Mouse (Mus musculus) A20 (cell line): ENCODE data around the gene Polr3a.

Experiments
- DNase-seq: peaks from one replicate; pipeline ENCODE4 v3.0.0-alpha.2; 2011; ENCODE audit warnings: low read depth, low spot score

The Polr3a gene

GRCm38 (mm10) chr14:24486773-24487227 is at the start of gene Polr3a, which contains the start of gene Rps24:
Gene Polr3a, minus strand, starts transcription at chr14:24487058.
Gene Rps24, plus strand, starts transcription at chr14:24487125.
- DNase-seq, result peak; percentile 94

GRCm38 (mm10) chr14:24534865-24535545 is 48.1 kb upstream of the Polr3a start:
- DNase-seq, result no peak

- no peak for DNase-seq
Measured at GRCm38 (mm10) chr14:24530228-24530627, 43.4 kb upstream of the Polr3a start.

- no peak for DNase-seq
Measured at GRCm38 (mm10) chr14:24526440-24526839, 39.6 kb upstream of the Polr3a start.

DNA sequence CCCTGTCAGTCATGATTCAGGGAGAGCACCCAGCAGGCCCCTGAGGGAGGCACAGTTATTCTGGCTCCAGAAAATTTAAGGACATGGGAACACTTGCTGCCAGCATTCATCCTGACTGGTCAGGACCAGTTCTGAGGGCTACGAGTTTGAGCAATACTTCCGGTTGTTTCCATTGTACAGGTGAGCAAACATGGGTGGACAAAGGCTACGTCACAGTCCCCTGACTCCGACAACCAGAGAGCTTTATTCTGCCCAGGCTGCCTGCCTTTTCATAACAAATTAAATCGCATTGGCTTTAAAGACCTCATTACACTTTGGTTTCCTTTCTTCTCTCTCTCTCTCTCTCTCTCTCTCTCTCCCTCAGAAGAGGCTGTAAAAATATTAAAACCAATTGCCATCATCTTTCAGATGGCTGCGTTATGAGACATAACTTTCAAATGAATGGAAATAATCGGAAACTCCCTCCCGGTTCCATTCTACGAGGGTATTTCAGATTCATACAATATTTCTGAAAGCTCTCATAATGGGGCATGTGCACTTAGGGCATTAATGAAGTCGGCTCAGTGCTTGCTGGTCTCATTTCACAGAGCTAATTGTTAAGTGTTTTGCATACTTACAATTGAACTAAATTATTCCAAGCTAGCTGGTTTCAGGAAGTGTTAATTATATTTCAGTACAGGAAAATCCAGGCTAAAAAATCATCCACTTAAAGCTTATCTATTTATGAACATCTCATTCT is 39.0 kb upstream of the Polr3a start:
- DNase-seq, result no peak

- DNase-seq, result no peak
Measured at GRCm38 (mm10) chr14:24525137-24525536, 38.3 kb upstream of the Polr3a start.

- no peak for DNase-seq
Measured at GRCm38 (mm10) chr14:24521597-24521996, 34.7 kb upstream of the Polr3a start.

- no peak for DNase-seq
Measured at GRCm38 (mm10) chr14:24512527-24513161, 25.8 kb upstream of the Polr3a start.

GRCm38 (mm10) chr14:24510679-24511078 is 23.8 kb upstream of the Polr3a start:
- DNase-seq, result no peak

DNA sequence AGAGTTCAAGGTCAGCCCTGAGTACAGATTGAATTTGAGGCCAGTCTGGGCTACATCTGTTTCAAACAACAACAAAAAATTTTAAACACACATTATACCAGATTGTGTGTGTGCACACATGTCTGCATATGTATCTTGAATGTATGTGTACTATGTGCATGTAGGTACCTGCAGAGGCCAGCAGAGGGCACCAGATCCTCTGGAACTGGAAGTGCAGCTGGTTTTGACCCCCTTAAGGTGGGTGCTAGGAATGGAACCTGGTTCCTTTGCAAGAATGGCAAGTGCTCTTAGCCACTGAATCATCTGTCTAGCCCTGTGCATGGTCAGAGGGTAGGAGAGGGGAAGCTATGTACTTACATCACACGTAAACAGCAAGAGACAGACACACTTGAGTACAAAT is 23.4 kb upstream of the Polr3a start:
- DNase-seq, result peak; percentile 41

- no peak for DNase-seq
Measured at GRCm38 (mm10) chr14:24509557-24509956, 22.7 kb upstream of the Polr3a start.

DNA sequence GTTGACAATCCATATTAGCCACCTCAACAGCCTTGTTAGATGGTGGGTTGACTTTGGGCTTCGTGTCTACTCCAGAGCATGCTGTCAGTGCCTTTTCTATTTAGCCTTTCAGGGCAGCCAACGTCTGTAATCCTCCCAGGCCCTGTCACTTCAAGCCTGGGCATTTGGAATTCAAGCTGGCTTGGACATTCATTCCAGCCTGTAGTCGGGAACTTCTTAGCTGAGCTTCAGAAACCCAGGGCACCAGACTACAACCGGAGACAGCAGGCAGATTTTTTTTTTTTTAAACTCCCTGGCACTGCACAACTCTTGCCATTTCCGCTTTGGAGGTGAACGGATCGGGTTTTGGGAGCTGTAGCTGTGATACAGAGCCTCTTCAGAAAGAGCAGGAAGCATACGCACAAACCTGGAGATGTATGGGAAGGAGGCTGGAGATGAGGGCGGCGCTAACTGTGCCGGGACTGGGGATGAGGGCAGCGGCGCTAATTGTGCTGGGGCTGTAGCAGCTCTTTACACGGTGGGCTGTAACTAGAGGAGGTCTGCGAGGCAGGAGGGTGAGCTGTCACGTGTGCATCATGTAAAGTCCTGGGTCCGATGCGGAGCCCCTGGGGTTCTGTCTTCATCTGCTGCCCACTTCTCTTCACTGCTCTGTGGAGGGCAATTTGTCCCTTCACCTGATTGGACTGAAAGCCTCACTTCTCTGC is 21.4 kb upstream of the Polr3a start:
- DNase-seq, result no peak

DNA sequence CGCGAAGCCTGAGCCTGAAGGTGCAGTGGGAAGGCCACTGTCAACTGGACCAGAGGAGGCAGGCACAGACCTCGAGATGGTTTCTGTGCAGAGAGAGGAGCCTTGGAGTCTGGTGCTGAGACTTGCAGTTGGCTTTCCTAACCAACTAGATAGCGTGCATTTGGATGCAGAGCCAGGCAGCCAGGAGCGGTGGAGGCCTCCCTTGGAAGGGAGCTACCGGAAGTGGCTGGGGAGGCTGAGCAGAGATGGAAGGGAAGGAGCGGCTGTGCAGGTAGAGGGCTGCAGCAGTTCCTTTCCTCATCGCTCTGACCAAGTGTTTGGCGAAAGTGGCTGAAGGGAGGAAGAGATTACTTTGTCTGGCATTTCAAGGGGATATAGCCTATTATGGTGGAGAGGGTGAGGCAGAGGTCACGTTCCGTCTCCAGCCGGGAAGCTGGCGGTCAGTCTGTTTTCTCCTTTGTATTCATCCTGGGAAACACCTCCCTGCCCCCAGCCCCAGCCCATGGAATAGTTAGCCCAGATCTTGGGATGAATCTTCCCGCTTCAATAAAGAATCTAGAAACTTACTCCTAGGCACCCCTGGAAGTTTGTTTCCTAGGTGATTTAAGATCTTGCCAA is 20.7 kb upstream of the Polr3a start:
- no peak for DNase-seq

GRCm38 (mm10) chr14:24501256-24501655 is 14.4 kb upstream of the Polr3a start:
- DNase-seq, result peak; percentile 10

- no peak for DNase-seq
Measured at GRCm38 (mm10) chr14:24500845-24501186, 14.0 kb upstream of the Polr3a start.

DNA sequence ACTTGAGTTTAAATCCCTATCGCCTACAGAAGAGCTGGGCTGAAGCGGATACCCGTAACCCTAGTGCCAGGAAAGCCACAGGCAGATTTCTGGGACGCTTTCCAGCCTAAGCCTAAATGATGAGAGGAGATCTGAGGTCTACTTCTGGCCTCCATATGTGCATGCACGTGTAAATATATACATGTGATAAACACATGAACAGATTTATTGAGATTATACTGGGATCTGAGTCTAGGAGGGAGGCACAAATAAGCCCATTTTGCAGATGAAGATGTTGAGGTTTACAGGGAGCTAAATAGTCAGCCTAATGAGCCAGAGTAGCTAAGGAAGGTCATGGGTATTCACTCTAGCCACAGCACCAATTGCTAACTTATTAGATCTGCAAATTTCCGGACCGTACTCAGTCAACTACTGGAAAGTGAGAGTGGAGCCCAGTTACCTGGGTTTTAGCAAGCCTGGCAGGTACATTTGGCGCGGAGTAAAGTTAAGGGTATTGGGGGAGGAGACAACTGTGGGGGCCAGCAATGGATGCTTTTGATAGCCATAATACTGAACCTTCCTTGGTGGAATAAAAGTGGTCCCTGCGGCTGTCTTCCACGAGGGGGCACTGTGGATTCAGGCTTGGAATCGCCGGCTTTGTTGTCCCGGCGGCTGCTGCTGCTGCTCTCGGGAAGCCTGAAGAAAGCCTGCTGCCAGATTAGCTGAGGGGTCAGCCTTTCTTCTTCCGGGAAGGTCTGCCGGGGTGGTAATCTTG is 13.4 kb upstream of the Polr3a start:
- DNase-seq, result peak; percentile 43

- DNase-seq, result no peak
Measured at GRCm38 (mm10) chr14:24499478-24499877, 12.6 kb upstream of the Polr3a start.

DNA sequence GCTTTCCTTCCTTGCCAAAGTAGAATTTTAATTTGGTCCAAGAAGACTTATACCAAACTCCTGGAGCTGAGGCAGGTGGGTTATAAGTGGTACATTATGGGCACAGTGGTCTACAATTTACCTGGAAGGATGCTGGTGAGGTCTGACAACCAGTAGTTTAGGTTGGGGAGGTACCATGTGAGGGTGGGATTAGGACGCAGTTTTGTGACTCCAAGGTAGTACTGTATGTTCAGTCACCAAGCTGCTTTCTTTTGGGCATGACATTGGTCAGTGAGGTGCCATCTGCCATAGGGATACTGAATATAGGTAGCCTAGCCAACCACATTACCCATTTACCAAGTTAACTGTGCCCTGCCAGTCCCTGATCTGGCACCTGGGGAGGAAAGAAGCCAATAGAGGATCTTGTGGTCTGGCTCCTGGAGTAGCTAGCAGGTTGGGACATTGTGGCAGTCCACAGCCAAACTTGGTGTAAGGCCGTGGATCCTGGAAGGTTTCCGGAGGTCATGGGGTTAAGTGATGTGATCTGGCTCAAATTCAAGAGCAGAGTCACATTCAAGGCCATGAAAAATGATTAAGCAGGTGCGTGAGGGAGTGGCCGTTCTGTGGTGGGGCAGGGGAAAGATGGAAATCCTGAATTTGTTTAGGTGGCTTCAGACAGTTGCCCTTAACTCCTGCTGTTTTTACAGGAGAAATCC is 11.8 kb upstream of the Polr3a start:
- peak; percentile 16 for DNase-seq

DNA sequence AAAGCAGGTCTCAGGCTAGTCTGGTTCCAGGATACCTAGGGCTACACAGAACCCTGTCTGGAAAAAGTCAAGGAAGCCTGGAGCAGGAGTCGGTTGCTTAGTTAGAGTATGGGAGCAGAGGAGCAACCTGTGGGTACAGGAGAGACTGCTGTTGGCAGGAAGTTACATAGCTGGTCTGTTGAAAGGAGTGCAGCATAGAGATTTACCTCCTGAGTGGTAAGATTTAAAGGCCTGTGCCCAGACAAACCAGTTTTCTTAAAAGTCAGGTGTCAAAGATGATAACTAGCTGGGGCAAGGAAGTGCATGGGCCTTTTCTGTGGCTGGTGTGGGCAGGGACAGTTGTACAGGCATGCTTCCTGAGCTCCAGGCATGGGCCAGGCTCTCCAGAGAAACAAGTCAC is 10.6 kb upstream of the Polr3a start:
- DNase-seq, result peak; percentile 4

- DNase-seq, result no peak
Measured at GRCm38 (mm10) chr14:24496507-24496906, 9.6 kb upstream of the Polr3a start.
